Mouse (Mus musculus) heart, adult 11 months (tissue): ENCODE measurements around the gene Spaca9.

Experiments used
- DNase-seq: peaks from one replicate; pipeline ENCODE4 v3.0.0; 2022

Gene Spaca9

GRCm38 (mm10) chr2:28699361-28700335 lies at the start of gene Spaca9, which contains the start of gene Ak8:
Spaca9 (minus strand) TSS chr2:28699727.
Ak8 (plus strand) TSS chr2:28700164.
- DNase-seq, result peak; percentile 98

GRCm38 (mm10) chr2:28747705-28748104 lies 48.2 kb upstream of the Spaca9 start:
- no peak for DNase-seq

GRCm38 (mm10) chr2:28746682-28747332 lies 47.3 kb upstream of the Spaca9 start:
- no peak for DNase-seq

GRCm38 (mm10) chr2:28742701-28743100 lies 43.2 kb upstream of the Spaca9 start:
- DNase-seq, result no peak

GRCm38 (mm10) chr2:28740159-28740558 lies 40.6 kb upstream of the Spaca9 start:
- DNase-seq, result no peak

GRCm38 (mm10) chr2:28737112-28737511 lies 37.6 kb upstream of the Spaca9 start:
- DNase-seq, result no peak

GRCm38 (mm10) chr2:28730676-28731075 lies 31.1 kb upstream of the Spaca9 start:
- no peak for DNase-seq

GRCm38 (mm10) chr2:28727786-28728404 lies 28.4 kb upstream of the Spaca9 start:
- no peak for DNase-seq

GRCm38 (mm10) chr2:28723912-28724311 lies 24.4 kb upstream of the Spaca9 start:
- DNase-seq, result no peak

- DNase-seq, result no peak
Observed at GRCm38 (mm10) chr2:28722419-28722818, 22.9 kb upstream of the Spaca9 start.

- no peak for DNase-seq
Observed at GRCm38 (mm10) chr2:28713036-28713435, 13.5 kb upstream of the Spaca9 start.

GRCm38 (mm10) chr2:28706787-28707186 lies 7.3 kb upstream of the Spaca9 start:
- no peak for DNase-seq

- DNase-seq, result no peak
Observed at GRCm38 (mm10) chr2:28706106-28706636, 6.6 kb upstream of the Spaca9 start.

GRCm38 (mm10) chr2:28701646-28702262 lies 2.2 kb upstream of the Spaca9 start:
- DNase-seq, result no peak

GRCm38 (mm10) chr2:28698566-28698965 lies 961 bp downstream of the Spaca9 start:
- no peak for DNase-seq

- no peak for DNase-seq
Observed at GRCm38 (mm10) chr2:28692692-28693091, 6.8 kb downstream of the Spaca9 start.

GRCm38 (mm10) chr2:28688431-28688830 lies 11.1 kb downstream of the Spaca9 start:
- DNase-seq, result no peak

- DNase-seq, result no peak
Observed at GRCm38 (mm10) chr2:28685895-28686294, 13.6 kb downstream of the Spaca9 start.

GRCm38 (mm10) chr2:28681718-28682117 lies 17.8 kb downstream of the Spaca9 start:
- peak; percentile 92 for DNase-seq

- DNase-seq, result no peak
Observed at GRCm38 (mm10) chr2:28680710-28681109, 18.8 kb downstream of the Spaca9 start.

- DNase-seq, result no peak
Observed at GRCm38 (mm10) chr2:28676005-28676404, 23.5 kb downstream of the Spaca9 start.

GRCm38 (mm10) chr2:28671438-28671837 lies 28.1 kb downstream of the Spaca9 start:
- DNase-seq, result no peak

GRCm38 (mm10) chr2:28665818-28666217 lies 33.7 kb downstream of the Spaca9 start:
- no peak for DNase-seq
